Mouse (Mus musculus) embryo, embryonic 9.5 days (tissue): Measurements from ENCODE around the gene Rad9b.

Source experiments
- DNase-seq: peaks from one replicate; pipeline ENCODE4 v3.0.0-alpha.2; 2017; ENCODE audit errors: extremely low spot score

Gene Rad9b

GRCm38 (mm10) chr5:122312942-122313684 lies 40.9 kb downstream of the Rad9b start:
- DNase-seq = no peak

- DNase-seq = no peak
Measured at GRCm38 (mm10) chr5:122312346-122312745, 41.7 kb downstream of the Rad9b start.

- DNase-seq = no peak
Measured at GRCm38 (mm10) chr5:122311692-122312091, 42.3 kb downstream of the Rad9b start.

GRCm38 (mm10) chr5:122310699-122311098 lies 43.3 kb downstream of the Rad9b start:
- DNase-seq = no peak

GRCm38 (mm10) chr5:122306536-122306935 lies 47.5 kb downstream of the Rad9b start:
- no peak for DNase-seq

- DNase-seq = no peak
Measured at GRCm38 (mm10) chr5:122305472-122305871, 48.6 kb downstream of the Rad9b start.

GRCm38 (mm10) chr5:122304541-122304940 lies 49.5 kb downstream of the Rad9b start:
- no peak for DNase-seq

GRCm38 (mm10) chr5:122303937-122304336 lies 50.1 kb downstream of the Rad9b start:
- DNase-seq = no peak

- no peak for DNase-seq
Measured at GRCm38 (mm10) chr5:122302810-122303745, 51.0 kb downstream of the Rad9b start.

GRCm38 (mm10) chr5:122300071-122300518 lies 53.9 kb downstream of the Rad9b start:
- no peak for DNase-seq

- no peak for DNase-seq
Measured at GRCm38 (mm10) chr5:122295113-122295935, 58.7 kb downstream of the Rad9b start.

GRCm38 (mm10) chr5:122294219-122294735 lies 59.8 kb downstream of the Rad9b start:
- DNase-seq = no peak

GRCm38 (mm10) chr5:122293131-122293530 lies 60.9 kb downstream of the Rad9b start:
- DNase-seq = no peak

GRCm38 (mm10) chr5:122291553-122292339 lies 62.3 kb downstream of the Rad9b start:
- DNase-seq = no peak

- DNase-seq = no peak
Measured at GRCm38 (mm10) chr5:122291149-122291548, 62.9 kb downstream of the Rad9b start.

- DNase-seq = no peak
Measured at GRCm38 (mm10) chr5:122288147-122288811, 65.8 kb downstream of the Rad9b start.

- DNase-seq = no peak
Measured at GRCm38 (mm10) chr5:122287026-122287425, 67.0 kb downstream of the Rad9b start.

- no peak for DNase-seq
Measured at GRCm38 (mm10) chr5:122286191-122286590, 67.8 kb downstream of the Rad9b start.

- DNase-seq = no peak
Measured at GRCm38 (mm10) chr5:122285767-122286150, 68.3 kb downstream of the Rad9b start.
